Mouse (Mus musculus) G1E-ER4 (cell line): Measurements from ENCODE around the gene Cacng8. TPM values are rescaled to one million over a fixed set of nuclear protein-coding genes. Genes with fewer than 3 reads are reported as not detected.

Source experiments
- GATA1 ChIP-seq: IDR thresholded peaks from one replicate; pipeline ENCODE4 v1.8.0; 2012; ENCODE audit warnings: low read length, inconsistent platforms
- polyA plus RNA-seq: library from polyadenylated mRNA; stranded (reverse); fragments of >175 nt; gene quantifications from 2 replicates; pipeline ENCODE4 v1.2.3, GENCODE M21; 2012

The Cacng8 gene
- not detected in 2 replicates for polyA plus RNA-seq

DNA sequence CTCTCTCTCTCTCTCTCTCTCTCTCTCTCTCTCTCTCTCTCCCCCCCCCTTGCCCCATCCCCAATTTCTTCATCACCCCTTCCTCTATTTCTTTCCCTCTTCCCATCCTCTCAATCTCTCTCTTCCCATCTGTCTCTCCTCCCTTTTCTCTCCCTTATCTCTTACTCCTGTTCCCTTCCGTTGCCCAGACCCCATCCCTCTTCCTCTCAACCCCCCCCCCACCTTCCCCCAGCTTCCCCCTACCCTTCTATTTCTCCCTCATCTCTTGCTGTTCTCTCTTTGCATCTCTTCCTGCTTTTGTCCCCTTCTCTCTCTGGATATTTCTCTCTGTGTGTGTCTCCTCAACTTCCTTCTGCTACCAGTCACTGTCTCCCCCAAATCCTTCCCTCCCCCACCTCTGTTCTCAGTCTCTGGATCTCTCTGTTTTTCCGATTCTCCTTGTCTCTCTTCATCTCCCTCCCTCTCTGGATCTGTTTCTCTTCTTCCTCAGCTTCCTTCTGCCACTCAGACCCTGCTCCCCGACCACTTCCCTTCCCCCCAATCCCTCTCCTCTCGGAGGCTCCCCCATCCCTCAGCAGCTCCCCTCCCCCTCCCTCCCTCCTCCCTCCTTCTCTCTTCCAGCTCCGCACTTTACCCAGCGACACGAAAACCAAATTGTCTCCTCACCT, at the start of gene Cacng8:
Gene Cacng8, plus strand, starts transcription at position 271 of the 668 bp plus-strand sequence.
- no peak for TF ChIP-seq GATA1

DNA sequence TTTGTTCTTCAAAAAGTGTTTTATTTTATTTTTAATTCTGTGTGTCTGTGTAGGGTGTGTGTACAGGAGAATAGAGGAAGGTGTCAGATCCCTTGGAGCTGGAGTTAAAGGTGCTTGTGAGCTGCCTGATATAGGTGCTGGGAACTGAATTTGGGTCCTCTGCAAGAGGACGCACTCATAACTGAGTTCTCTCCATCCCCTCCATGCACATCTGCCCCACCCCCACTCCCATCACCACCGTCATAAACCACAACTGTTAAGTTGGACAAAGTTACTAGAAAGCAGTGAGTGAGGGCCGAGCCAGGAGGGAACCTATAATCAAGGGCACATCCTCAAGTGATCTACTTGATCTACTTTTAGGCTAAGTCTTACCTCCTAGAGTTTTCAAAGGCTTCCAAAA, 46.6 kb upstream of the Cacng8 start:
- no peak for TF ChIP-seq GATA1

DNA sequence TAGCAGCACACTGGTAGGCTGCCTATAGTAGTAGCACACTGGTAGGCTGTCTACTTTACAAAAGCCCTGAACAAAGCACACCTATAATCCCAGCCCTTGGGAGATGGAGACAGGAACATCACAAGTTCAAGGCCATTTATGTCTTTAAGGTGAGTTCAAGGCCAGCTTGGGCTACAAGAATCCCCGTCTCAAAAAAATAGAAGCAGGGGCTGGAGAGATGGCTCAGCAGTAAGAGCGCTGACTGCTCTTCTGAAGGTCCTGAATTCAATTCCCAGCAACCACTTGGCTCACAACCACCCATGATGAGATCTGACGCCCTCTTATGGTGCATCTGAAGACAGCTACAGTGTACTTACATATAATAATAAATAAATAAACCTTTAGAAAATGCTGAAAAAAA, 45.2 kb upstream of the Cacng8 start:
- TF ChIP-seq GATA1 = no peak

DNA sequence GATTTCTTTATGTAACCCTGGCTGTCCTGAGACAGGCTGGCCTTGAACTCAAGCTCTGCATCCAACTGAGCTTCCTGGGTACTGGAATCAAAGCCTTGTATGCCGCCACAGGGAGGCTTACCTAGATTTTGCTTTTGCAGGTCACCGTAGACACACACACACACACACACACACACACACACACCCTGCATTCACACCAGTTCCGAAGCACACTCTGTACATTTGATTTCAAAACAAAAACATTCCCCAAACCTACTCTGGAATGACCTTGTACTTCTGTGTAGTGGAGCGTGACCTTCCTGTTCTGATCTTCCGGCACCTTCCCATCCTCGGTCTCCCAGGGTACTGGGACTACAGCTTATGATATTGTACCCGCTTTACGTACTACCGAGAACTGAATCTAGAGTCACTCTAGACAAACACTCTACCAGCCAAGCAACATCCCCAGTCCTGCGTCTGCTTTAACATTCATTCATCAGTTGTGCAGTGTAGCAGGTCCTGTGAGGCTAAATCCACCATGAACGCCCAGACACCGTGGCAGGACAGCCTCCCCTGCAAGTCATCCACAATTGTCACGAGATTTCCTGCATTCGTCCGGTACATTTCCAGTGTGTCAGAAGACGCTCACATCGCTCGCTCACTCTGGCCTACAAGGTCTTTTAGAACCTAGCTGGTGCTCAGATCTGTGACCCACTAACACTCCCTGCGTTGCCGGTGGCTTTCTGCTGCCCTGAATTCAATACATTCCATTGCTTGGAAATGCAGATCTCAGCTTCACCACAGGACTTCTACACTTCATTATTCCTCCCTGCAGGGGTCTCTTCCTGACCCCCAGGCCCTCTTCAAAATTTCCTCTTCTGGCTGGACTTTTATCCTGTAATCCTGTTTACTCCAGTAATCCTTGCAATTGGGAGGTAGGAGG, 42.9 kb upstream of the Cacng8 start:
- no peak for TF ChIP-seq GATA1

DNA sequence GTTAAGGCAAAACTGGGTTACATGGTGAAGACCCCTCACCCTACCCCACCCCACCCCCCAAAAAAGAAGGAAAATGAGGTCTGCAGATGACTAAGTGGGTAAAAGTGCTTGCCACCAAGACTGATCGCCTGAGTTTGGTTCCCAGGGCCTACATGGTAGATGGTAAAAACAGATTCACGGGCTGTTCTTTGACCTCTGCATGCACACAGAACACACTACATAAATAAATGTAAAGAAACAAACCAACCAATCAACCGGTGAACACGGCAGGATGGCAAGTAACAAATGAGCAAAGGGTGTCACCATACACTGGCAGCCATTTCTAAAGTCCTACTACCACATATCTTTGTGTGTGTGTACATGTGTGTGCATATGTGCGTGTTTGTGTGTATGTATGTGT, 42.2 kb upstream of the Cacng8 start:
- no peak for TF ChIP-seq GATA1

DNA sequence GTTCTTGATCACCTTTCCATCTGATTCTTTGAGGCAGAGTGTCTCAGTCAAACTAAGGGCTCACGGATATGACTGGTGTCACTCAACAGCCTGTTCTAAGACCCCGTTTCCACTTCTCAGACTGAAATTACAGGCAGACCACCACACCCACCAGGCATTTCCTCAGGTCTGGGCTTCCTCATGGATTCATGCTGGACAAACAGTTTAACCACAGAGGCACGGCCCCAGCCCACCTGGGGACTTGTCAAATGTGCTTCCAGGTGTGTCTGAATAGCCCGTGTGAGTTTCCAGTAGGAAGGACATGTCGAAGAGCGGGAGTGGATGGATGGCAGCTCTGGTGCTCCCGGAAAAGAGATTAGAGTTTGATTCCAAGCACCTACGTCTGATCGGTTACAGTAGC, 40.7 kb upstream of the Cacng8 start:
- TF ChIP-seq GATA1 = no peak

DNA sequence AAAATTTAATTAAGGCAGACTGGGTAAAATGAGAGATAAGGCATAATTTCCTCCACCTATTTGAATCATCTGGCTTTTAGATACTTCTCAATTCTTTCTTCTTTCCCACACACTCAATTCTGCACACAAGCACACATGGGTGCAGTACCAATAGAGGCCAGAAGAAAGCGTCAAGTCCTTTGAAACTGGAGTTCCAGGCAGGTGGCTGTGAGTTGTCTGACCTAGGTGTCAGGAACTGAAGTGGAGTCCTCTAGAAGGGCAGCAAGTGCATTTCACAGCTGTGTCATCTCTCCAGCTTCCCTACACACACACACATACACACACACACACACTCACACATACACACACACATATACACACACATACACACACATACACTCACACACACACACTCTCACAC, 38.9 kb upstream of the Cacng8 start:
- no peak for TF ChIP-seq GATA1

DNA sequence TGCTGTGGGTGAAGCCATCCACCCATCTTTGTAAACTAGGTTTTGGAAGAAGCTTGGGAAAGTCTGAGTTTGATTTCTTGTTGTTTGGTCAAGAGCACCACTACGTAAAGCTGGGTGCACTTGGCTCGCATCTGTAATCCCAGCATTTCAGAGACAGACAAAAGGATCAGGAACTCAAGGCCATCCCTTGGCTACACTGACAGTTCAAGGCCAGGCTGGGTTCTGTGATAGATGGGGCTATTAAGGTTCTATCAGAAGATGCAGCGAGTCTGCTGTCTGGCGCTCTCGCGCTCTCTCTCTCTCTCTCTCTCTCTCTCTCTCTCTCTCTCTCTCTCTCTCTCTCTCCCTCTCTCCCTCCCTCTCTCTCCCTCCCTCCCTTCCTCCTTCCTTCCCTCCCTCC, 35.6 kb upstream of the Cacng8 start:
- no peak for TF ChIP-seq GATA1

DNA sequence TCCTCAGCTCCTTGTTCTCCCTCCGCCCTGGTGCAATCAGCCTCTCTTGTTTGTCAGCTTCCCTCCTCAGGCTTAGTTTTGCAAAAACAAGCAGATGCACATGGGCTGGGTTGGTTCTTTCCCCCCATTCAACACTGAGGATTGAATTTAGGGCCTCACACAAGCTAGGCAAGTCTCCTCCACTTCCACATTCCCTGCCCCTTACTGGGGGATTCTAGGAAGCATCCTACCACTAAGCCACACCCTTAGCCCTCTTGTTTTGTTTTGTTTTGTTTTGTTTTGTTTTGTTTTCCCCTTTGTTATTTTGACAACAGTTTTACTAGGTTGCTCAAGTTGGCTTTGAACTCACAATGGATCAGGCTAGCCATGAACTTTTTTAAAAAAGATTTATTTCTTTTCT, 29.8 kb upstream of the Cacng8 start:
- no peak for TF ChIP-seq GATA1

DNA sequence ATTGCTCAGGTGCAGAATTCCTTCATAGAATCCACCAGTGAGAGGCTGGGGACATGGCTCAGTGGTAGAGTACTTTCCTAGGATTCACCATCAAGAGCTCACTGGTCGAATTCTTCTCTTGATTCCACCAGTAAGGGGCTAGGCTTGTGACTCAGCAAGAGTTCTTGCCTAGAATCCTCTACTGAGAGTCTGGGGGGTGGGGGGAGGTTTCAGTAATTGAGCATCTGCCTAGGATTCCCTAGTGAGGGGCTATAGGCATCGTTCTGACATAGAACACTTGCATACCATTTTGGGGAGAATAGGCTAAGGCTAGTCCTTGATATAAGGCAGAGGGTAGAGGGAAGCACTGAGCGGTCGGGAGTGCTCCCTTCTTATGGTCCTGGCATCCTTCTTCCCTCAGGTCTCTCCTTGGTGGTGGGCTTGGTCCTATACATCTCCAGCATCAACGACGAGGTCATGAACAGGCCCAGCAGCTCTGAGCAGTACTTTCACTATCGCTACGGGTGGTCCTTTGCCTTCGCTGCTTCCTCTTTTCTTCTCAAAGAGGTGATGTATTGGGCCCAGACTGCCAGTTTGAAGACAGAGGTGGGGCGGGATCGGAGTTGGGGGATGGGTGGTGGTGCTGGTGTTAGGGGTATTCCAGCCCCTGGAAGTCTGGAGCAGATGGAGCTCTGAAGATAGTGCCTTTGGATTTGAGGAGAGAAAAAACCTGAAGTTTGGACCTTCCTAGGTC, 24.8 kb upstream of the Cacng8 start:
- no peak for TF ChIP-seq GATA1

DNA sequence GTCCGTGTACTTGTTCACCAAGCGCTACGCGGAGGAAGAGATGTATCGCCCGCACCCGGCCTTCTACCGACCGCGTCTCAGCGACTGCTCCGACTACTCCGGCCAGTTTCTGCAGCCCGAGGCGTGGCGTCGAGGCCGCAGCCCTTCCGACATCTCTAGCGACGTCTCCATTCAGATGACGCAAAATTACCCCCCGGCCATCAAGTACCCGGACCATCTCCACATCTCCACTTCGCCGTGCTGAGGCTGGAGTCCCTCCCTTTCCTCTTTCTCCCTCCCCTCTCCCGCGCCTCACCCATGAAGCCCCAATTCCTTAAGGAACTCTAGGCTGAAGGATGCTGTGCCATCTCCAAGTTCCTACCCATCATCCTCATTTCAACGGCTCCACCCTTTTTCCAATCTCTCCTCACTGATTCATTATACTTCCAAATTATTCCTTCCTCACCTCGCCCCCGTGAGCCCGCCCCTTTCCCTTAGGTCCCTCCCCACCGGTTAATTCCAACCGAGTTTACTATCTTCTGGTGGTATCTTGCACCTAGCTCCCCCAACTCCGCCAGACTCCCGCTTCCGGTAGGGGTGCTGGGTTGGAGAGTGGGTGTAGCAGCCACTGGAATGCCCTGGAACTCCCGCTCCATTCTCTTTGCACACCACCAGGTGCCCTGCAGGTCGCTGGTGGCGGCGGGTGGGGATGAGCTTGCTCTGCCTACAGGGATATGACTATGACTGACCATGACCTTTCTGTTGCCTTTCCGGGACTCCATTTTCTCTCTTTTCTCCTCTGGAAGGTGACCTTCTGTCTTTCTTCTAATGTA, 23.6 kb upstream of the Cacng8 start:
- no peak for TF ChIP-seq GATA1

DNA sequence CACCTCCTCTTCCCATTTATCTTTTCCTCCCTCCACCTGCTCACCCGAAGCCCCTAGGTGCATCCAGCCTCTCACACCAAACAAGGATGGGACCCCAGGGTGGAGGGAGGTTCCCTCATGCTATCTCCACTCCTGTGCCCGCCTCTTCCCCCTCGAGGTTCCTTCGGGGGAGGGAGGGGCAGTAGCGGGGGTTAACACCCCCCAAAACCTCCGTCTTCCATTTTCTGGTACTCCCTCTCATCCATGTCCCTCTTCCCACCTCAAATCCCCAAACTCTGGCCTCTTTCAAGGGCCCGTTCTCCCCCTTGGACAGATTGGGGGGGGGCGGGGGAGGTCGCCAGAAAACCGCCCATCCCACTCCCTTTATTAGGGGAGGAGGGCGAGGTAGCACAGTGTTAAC, 22.9 kb upstream of the Cacng8 start:
- TF ChIP-seq GATA1 = no peak

DNA sequence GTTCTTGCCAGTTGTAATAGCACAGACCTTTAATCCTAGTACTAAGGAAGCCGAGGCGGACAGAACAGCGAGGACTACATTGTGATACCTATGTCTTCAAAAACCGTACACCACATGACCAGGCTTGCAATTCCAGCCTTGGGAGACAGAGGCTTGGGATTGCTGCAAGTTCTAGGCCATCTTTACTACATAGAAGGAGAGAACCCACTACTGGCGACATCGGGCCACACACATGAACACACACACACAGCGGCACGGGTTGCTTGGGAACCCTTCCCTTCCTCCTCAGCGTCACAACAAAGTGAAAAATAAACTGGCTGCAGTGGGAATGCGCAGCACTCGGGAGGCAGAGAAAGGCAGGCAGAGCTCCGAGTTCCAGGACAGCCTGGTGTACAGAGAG, 22.2 kb upstream of the Cacng8 start:
- TF ChIP-seq GATA1 = no peak

DNA sequence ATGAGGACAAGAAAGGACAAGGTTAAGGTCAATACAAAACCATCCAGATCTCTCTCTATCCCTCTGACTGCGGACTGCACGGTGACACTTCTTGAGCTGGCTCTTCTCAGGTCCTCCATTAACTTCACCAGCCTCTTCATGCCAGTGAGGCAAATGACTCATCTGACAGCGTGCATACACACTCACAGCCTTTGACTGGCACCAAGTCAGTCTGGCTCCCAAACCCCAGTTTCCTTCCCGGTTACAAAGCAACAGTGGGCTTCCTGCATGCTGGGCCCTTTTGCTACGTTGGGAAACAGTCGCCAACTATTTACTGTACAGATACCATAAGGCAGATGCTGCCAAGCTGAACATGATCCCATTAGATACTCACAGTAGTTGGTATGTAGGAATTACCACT, 21.3 kb upstream of the Cacng8 start:
- no peak for TF ChIP-seq GATA1

DNA sequence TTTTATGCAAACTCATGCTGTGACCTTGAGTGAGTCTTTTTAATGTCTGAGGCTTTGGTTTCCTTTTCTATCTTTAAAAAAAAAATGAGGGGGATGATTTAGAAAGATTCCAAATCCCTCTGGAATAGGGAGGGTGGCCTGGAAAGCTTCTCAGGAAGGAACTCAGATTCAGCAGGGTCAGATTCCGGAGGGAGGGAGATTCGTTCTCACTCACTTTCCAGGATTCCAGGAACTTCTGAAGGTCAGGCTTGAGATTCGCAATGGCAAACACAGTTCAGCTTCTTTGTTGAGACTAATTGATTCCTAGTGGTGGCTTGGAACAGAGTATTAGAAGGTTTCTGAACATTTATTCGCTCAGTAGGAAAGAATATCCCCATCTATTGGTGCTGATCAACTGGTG, 20.1 kb upstream of the Cacng8 start:
- TF ChIP-seq GATA1 = no peak
